Mouse (Mus musculus) ES-E14 (cell line): ENCODE measurements around the gene Hspbap1. TPM values are rescaled to one million over a fixed set of nuclear protein-coding genes. Genes with fewer than 3 reads are reported as not detected.

Experiments
- DNase-seq: peaks from one replicate; pipeline ENCODE4 v3.0.0-alpha.2; 2013; ENCODE audit warnings: low read depth, low spot score
- H3K27ac ChIP-seq: 2 replicates; pipeline ENCODE4 v1.5.1; 2012; ENCODE audit warnings: low read depth, mild to moderate bottlenecking, low read length, moderate library complexity, mixed read lengths; ENCODE audit not compliant: poor library complexity, insufficient read depth, severe bottlenecking
- H3K36me3 ChIP-seq: 2 replicates; pipeline ENCODE4 v1.6.1; 2012; ENCODE audit warnings: mild to moderate bottlenecking, low read length, moderate library complexity, mixed read lengths; ENCODE audit not compliant: control insufficient read depth, poor library complexity, insufficient read depth, severe bottlenecking
- H3K4me1 ChIP-seq, 2 experiments: fragments of 150-350 bp in 1 of 2; sonication (generic) in 1 of 2; 2 replicates each; pipeline ENCODE4 v1.6.1; 2012; ENCODE audit warnings: low read length in 2 of 2, mild to moderate bottlenecking in 1 of 2, mixed read lengths in 1 of 2; ENCODE audit not compliant: control insufficient read depth in 2 of 2, insufficient read depth in 2 of 2, poor library complexity in 1 of 2
- H3K4me3 ChIP-seq, 2 experiments: fragments of 150-350 bp in 1 of 2; sonication (generic) in 1 of 2; 2 replicates each; pipeline ENCODE4 v1.5.1; 2012; ENCODE audit warnings: low read length in 2 of 2, low read depth in 1 of 2, mild to moderate bottlenecking in 1 of 2, mixed read lengths in 1 of 2; ENCODE audit not compliant: insufficient read depth in 1 of 2, poor library complexity in 1 of 2, severe bottlenecking in 1 of 2
- H3K9ac ChIP-seq: 2 replicates; pipeline ENCODE4 v1.6.1; 2012; ENCODE audit warnings: low read depth, mild to moderate bottlenecking, low read length, mixed read lengths; ENCODE audit not compliant: poor library complexity, insufficient read depth, severe bottlenecking
- H3K9me3 ChIP-seq: fragments of 150-350 bp; sonication (generic); 2 replicates; pipeline ENCODE4 v1.6.1; 2012; ENCODE audit warnings: low read depth, mild to moderate bottlenecking, low read length; ENCODE audit not compliant: control insufficient read depth, insufficient read depth
- CHD2 ChIP-seq: IDR thresholded peaks from 2 replicates; pipeline ENCODE4 v1.6.1; 2014; ENCODE audit warnings: mild to moderate bottlenecking, low read depth, low read length, inconsistent platforms
- HCFC1 ChIP-seq: IDR thresholded peaks from 2 replicates; pipeline ENCODE4 v1.6.1; 2012; ENCODE audit warnings: low read length, inconsistent platforms, borderline replicate concordance; ENCODE audit not compliant: insufficient read depth
- MAFK ChIP-seq: IDR thresholded peaks from 2 replicates; pipeline ENCODE4 v1.6.1; 2014; ENCODE audit warnings: mild to moderate bottlenecking, low read depth, low read length, inconsistent platforms; ENCODE audit not compliant: insufficient read depth
- ZC3H11A ChIP-seq: IDR thresholded peaks from 2 replicates; pipeline ENCODE4 v1.6.1; 2012; ENCODE audit warnings: low read depth, mild to moderate bottlenecking, inconsistent platforms, low read length, borderline replicate concordance
- ZNF384 ChIP-seq: IDR thresholded peaks from 2 replicates; pipeline ENCODE4 v1.6.1; 2012; ENCODE audit warnings: low read depth, low read length, inconsistent platforms
- in situ Hi-C, 2 experiments: fragments of 600-800 bp; cut with MboI; formaldehyde crosslinking; loops; one replicate each; pipeline ENCODE4 v1.15.1; 2025; ENCODE audit warnings: low sequenced_read_pairs in 2 of 2, inconsistent platforms in 1 of 2; ENCODE audit not compliant: unreplicated experiment in 2 of 2
- total RNA-seq: library from RNA; depleted of rRNA; stranded (reverse); fragments of 300-350 nt; gene quantifications from 2 replicates; pipeline ENCODE4 v1.2.3, GENCODE M21; 2012

The Hspbap1 gene
- total RNA-seq, 1 experiment: 73.5 TPM

GRCm38 (mm10) chr16:35813119-35813518, 42.9 kb downstream of the Hspbap1 start:
- Histone ChIP-seq H3K9ac (no peak overlapping the region), H3K4me1 (no peaks in the 10 kb centered on the region), H3K9me3 (peaks cover 10% of the 10 kb centered on the region; the same call in 1 of the 2 replicates), H3K4me3 (no peak overlapping the region), H3K36me3 (peaks cover 61% of the 10 kb centered on the region), H3K27ac (no peak overlapping the region)
- TF ChIP-seq ZC3H11A (no peak), CHD2 (no peak), ZNF384 (no peak), MAFK (no peak), HCFC1 (no peak)
- DNase-seq: no peak
- in situ Hi-C loops: no loop called here

DNA sequence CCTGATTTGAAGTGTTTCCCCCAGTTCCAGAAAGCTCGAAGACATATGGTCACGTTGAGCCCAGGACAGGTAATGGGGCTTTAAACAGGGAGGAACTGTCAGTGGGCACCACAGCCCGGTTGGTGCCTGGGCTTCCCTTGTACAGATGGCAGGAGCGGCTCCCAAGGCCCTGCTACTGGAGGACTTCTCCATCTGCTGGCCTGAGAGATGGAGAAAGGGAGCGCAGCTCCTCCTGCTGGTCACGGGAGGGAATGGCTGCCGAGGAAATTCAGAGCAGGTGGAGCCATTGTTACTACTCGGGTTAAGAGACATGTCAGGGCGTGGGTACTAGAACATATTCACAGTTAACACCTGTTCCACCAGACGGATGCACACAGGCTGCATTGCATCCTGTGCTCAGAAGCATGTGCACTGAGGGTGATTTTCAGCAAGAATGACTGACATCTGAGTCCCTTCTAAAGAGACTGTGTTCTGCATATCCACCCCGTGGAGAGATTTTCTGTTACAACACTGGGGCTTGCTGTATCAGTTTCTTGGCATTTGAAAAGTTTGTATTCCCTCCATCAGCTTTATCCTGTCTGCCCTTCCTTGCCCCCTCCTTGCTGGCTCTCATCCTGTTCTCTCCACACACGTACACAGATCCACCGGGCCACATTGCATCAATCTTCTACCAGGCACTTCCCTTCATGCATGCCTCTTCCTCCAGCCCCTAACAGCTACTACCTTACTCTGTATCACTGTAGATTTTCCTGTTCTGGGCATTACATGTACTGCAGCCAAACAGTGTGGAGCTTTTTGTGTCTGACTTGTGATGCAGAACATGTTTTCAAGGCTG, 47.3 kb downstream of the Hspbap1 start:
- Histone ChIP-seq H3K27ac (no peak overlapping the region), H3K9me3 (peaks cover 37% of the 10 kb centered on the region), H3K36me3 (peaks cover 84% of the 10 kb centered on the region), H3K4me1 (no peaks in the 10 kb centered on the region), H3K9ac (no peak overlapping the region), H3K4me3 (no peak overlapping the region)
- in situ Hi-C loops: no loop called here
- DNase-seq: peak; percentile 61
- no peak for TF ChIP-seq MAFK
- no peak; the same call in 1 of the 2 replicates for TF ChIP-seq ZC3H11A
- no peak for TF ChIP-seq CHD2
- TF ChIP-seq ZNF384: no peak
- TF ChIP-seq HCFC1: no peak

- DNase-seq: peak; percentile 86
- TF ChIP-seq ZNF384: no peak
- TF ChIP-seq ZC3H11A: no peak
- no peak for TF ChIP-seq MAFK
- Histone ChIP-seq H3K4me3 (no peak overlapping the region; a peak in 1 of 4 replicates), H3K9ac (no peak overlapping the region), H3K27ac (no peak overlapping the region; the same call in 1 of the 2 replicates), H3K9me3 (peaks cover 6% of the 10 kb centered on the region; the same call in 1 of the 2 replicates), H3K36me3 (peaks cover 19% of the 10 kb centered on the region), H3K4me1 (peaks cover 0 to 2% of the 10 kb centered on the region in 2 experiments; a peak in 2 of 4 replicates)
- in situ Hi-C loops: no loop called here
Observed at GRCm38 (mm10) chr16:35829999-35830398, 59.8 kb downstream of the Hspbap1 start.

GRCm38 (mm10) chr16:35832926-35833325, 62.8 kb downstream of the Hspbap1 start:
- no peak for DNase-seq
- H3K9me3 ChIP-seq: no peaks in the 10 kb centered on the region
- in situ Hi-C loops: no loop called here
- TF ChIP-seq ZC3H11A: no peak
- TF ChIP-seq CHD2: no peak
- no peak for TF ChIP-seq HCFC1
- TF ChIP-seq ZNF384: no peak
- TF ChIP-seq MAFK: no peak
- H3K4me3 ChIP-seq: no peak overlapping the region
- no peaks in the 10 kb centered on the region for H3K36me3 ChIP-seq
- peaks cover 0 to 2% of the 10 kb centered on the region in 2 experiments; a peak in 2 of 4 replicates for H3K4me1 ChIP-seq
- no peak overlapping the region for H3K27ac ChIP-seq
- no peak overlapping the region for H3K9ac ChIP-seq
